20 mouse cellular contexts compared by ENCODE assay signal in the genomic region with DNA sequence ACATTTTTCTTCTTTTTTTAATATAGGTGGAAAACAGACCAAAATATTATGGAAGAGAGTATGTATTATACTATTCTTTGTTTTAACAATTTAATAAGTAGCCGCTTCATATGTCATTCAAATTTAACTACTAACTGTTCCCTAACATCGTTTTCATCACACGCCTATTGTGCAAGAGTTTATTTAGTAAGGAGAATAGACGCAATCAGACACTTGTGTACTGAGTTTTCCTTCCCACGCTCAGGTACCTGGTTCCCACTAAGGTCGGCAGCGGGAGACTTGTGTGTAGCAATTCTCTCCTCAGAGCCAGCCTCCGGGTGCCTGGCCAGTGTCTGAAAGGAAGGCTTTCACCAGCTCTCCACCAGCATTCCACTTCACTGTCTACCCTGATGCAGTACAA.
"Had no signal": no experiment of that assay in that cellular context is flagged by ENCODE, and none has a peak within 500 bp of the region (broad histone marks: within the 10 kb centered on the region; RNA-seq: fewer than 3 reads in every experiment).

No protein-coding gene starts in this region.

- DNase-seq: gastrocnemius, postnatal 14 days; gastrocnemius, postnatal 36 days; heart, adult 18-20 months; heart, postnatal 10 days; kidney, adult 18-20 months; kidney, adult 8-10 months; kidney, postnatal 10 days; kidney, postnatal 25 days; kidney, postnatal 4 days had no signal

- H3K4me3 ChIP-seq: heart, embryonic 10.5 days; heart, embryonic 12.5 days; hindbrain, embryonic 13.5 days; hindbrain, embryonic 15.5 days; layer of hippocampus, adult 2 months; left cerebral cortex, adult 2 months; limb, embryonic 10.5 days; limb, embryonic 12.5 days had no signal

- H3K27ac ChIP-seq: heart, embryonic 10.5 days; hindbrain, embryonic 13.5 days; hindbrain, embryonic 15.5 days; hindbrain, postnatal 0 days; layer of hippocampus, adult 2 months; left cerebral cortex, adult 2 months; limb, embryonic 10.5 days; limb, embryonic 12.5 days had no signal

- ATAC-seq: hindbrain, postnatal 0 days; intestine, postnatal 0 days had no signal

- H3K27me3 ChIP-seq: heart, embryonic 12.5 days; hindbrain, embryonic 13.5 days; hindbrain, embryonic 15.5 days; limb, embryonic 12.5 days had no signal

- H3K9me3 ChIP-seq: heart, embryonic 10.5 days; heart, embryonic 12.5 days; hindbrain, embryonic 13.5 days; hindbrain, embryonic 15.5 days; limb, embryonic 10.5 days; limb, embryonic 12.5 days had no signal

- H3K4me1 ChIP-seq: hindbrain, embryonic 15.5 days; limb, embryonic 10.5 days; limb, embryonic 12.5 days had no signal

- H3K9ac ChIP-seq: heart, embryonic 12.5 days; hindbrain, embryonic 13.5 days; hindbrain, embryonic 15.5 days; limb, embryonic 12.5 days had no signal

- H3K4me2 ChIP-seq: heart, embryonic 12.5 days; hindbrain, embryonic 13.5 days; hindbrain, embryonic 15.5 days; limb, embryonic 12.5 days; liver, embryonic 11.5 days had no signal

- H3K36me3 ChIP-seq: heart, embryonic 10.5 days; heart, embryonic 12.5 days; hindbrain, embryonic 15.5 days; limb, embryonic 10.5 days; limb, embryonic 12.5 days had no signal
